Mouse (Mus musculus) forebrain, embryonic 15.5 days (tissue): ENCODE data around the gene C1s2. TPM values are rescaled to one million over a fixed set of nuclear protein-coding genes. Genes with fewer than 3 reads are reported as not detected.
"Not testable (repeated sequence)": the region's sequence is repeated elsewhere in the genome, so short reads cannot be mapped to it uniquely, and the experiment has no call there.

ENCODE experiments used
- ATAC-seq: fragments of 200-750 bp; cut with Nextera tagmentation; replicated peaks from 2 replicates; pipeline ENCODE4 v1.8.0; 2017; ENCODE audit warnings: mild to moderate bottlenecking, moderate TSS enrichment, moderate library complexity
- H3K27ac ChIP-seq: fragments of 300-500 bp; sonication (generic); replicated peaks from 2 replicates; pipeline ENCODE4 v1.5.1; 2015; ENCODE audit warnings: mild to moderate bottlenecking, inconsistent platforms
- H3K27me3 ChIP-seq: fragments of 300-500 bp; sonication (generic); 2 replicates; pipeline ENCODE4 v1.6.1; 2015; ENCODE audit warnings: inconsistent platforms
- H3K36me3 ChIP-seq: fragments of 300-500 bp; sonication (generic); 2 replicates; pipeline ENCODE4 v1.6.1; 2015; ENCODE audit warnings: mild to moderate bottlenecking, inconsistent platforms
- H3K4me1 ChIP-seq: fragments of 300-500 bp; sonication (generic); 2 replicates; pipeline ENCODE4 v1.6.1; 2015; ENCODE audit warnings: inconsistent platforms
- H3K4me2 ChIP-seq: fragments of 300-500 bp; sonication (generic); replicated peaks from 2 replicates; pipeline ENCODE4 v1.6.1; 2015; ENCODE audit warnings: mild to moderate bottlenecking, inconsistent platforms
- H3K4me3 ChIP-seq: fragments of 300-500 bp; sonication (generic); 2 replicates; pipeline ENCODE4 v1.5.1; 2015; ENCODE audit warnings: mild to moderate bottlenecking, inconsistent platforms
- H3K9ac ChIP-seq: fragments of 300-500 bp; sonication (generic); replicated peaks from 2 replicates; pipeline ENCODE4 v1.6.1; 2015; ENCODE audit warnings: mild to moderate bottlenecking, inconsistent platforms
- H3K9me3 ChIP-seq: fragments of 300-500 bp; sonication (generic); 2 replicates; pipeline ENCODE4 v1.6.1; 2016; ENCODE audit warnings: inconsistent platforms
- WGBS: fragments of 180-500 bp; shearing (Covaris S2); methylation state at CpG from one replicate; pipeline ENCODE4 v1.1.7; 2015; ENCODE audit warnings: mixed read lengths; 5-methylcytosine and 5-hydroxymethylcytosine counted together
- polyA plus RNA-seq: library from polyadenylated mRNA; unstranded; fragments of >200 nt; fragmentation: Nextera tagmentation; extraction: Ambion mirVana; gene quantifications from 2 replicates; pipeline ENCODE4 v1.2.1, GENCODE M21; 2015

C1s2 gene
- polyA plus RNA-seq, 1 experiment from 2014 or later: 0.18 TPM

DNA sequence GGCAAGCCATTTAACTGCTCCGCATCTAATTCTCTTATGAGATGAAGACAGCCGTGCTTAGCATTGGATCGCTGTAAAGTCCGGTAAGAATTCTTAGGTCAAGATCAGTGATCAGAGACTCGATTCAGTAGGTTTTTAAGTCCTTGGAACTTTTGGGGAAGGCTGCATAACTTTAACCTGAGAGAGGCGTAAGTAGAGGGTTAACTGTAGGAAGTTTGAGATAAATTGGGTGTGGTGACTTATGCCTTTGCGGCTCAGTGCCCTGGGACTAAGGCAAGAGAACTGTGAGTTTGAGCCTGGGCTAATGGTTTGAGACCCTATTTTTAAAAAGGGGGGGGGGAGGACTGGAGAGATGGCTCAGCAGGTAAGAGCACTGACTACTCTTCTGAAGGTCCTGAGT is 28.4 kb upstream of the C1s2 start:
- Histone ChIP-seq H3K4me2 (no peak overlapping the region; the same call in 1 of the 2 replicates), H3K36me3 (no peaks in the 10 kb centered on the region)
- 88% methylated on average over 7 of the region's 7 CpGs for WGBS

GRCm38 (mm10) chr6:124663424-124663795 is 27.5 kb upstream of the C1s2 start:
- H3K9me3 ChIP-seq: no peaks in the 10 kb centered on the region
- peak overlapping the region; percentile 57 for H3K4me2 ChIP-seq
- WGBS: 21% methylated on average over 13 of the region's 13 CpGs
- H3K4me1 ChIP-seq: peaks cover 11% of the 10 kb centered on the region
- peak overlapping the region; percentile 75 for H3K27ac ChIP-seq
- no peaks in the 10 kb centered on the region for H3K36me3 ChIP-seq
- no peaks in the 10 kb centered on the region for H3K27me3 ChIP-seq
- H3K9ac ChIP-seq: peak overlapping the region; percentile 60
- ATAC-seq: no peak
- H3K4me3 ChIP-seq: peak overlapping the region; percentile 84

More for the DNA sequence above, 28.4 kb upstream of the C1s2 start:
- no peak for ATAC-seq
- Histone ChIP-seq H3K27ac (no peak overlapping the region), H3K9me3 (no peaks in the 10 kb centered on the region), H3K4me1 (peaks cover 11% of the 10 kb centered on the region), H3K4me3 (no peak overlapping the region), H3K27me3 (no peaks in the 10 kb centered on the region), H3K9ac (no peak overlapping the region)

- WGBS: under 1% methylated on average over 61 of the region's 87 CpGs
- no peaks in the 10 kb centered on the region for H3K9me3 ChIP-seq
- peak within 1 kb of the TSS; percentile 75 for H3K27ac ChIP-seq
- H3K9ac ChIP-seq: peak within 1 kb of the TSS; percentile 60
- H3K4me1 ChIP-seq: peaks cover 11% of the 10 kb centered on the region
- no peaks in the 10 kb centered on the region for H3K27me3 ChIP-seq
- peak; percentile 97 for ATAC-seq
- H3K36me3 ChIP-seq: no peaks in the 10 kb centered on the region
- H3K4me3 ChIP-seq: peak within 1 kb of the TSS; percentile 84
- peak within 1 kb of the TSS; percentile 57 for H3K4me2 ChIP-seq
Measured at GRCm38 (mm10) chr6:124662477-124663423, 26.9 kb upstream of the C1s2 start, which contains the start of gene Lpcat3. Gene Lpcat3 (plus strand): TSS chr6:124663027.

GRCm38 (mm10) chr6:124661995-124662394 is 26.1 kb upstream of the C1s2 start:
- H3K4me3 ChIP-seq: peak overlapping the region; percentile 84
- peak overlapping the region; percentile 57 for H3K4me2 ChIP-seq
- peak overlapping the region; percentile 60 for H3K9ac ChIP-seq
- H3K27ac ChIP-seq: peak overlapping the region; percentile 75; the same call in 1 of the 2 replicates
- no peaks in the 10 kb centered on the region for H3K36me3 ChIP-seq
- H3K27me3 ChIP-seq: no peaks in the 10 kb centered on the region
- H3K4me1 ChIP-seq: peaks cover 11% of the 10 kb centered on the region
- WGBS: 29% methylated on average over 6 of the region's 6 CpGs
- H3K9me3 ChIP-seq: no peaks in the 10 kb centered on the region
- no peak for ATAC-seq

GRCm38 (mm10) chr6:124661156-124661806 is 25.4 kb upstream of the C1s2 start:
- H3K27ac ChIP-seq: no peak overlapping the region
- WGBS: 97% methylated on average over 4 of the region's 4 CpGs
- H3K27me3 ChIP-seq: no peaks in the 10 kb centered on the region
- H3K4me3 ChIP-seq: no peak overlapping the region
- H3K4me1 ChIP-seq: peaks cover 11% of the 10 kb centered on the region
- H3K36me3 ChIP-seq: no peaks in the 10 kb centered on the region
- no peak overlapping the region for H3K4me2 ChIP-seq
- ATAC-seq: no peak
- H3K9me3 ChIP-seq: no peaks in the 10 kb centered on the region
- H3K9ac ChIP-seq: no peak overlapping the region

GRCm38 (mm10) chr6:124658067-124658466 is 22.2 kb upstream of the C1s2 start:
- Histone ChIP-seq H3K9me3 (no peaks in the 10 kb centered on the region; the same call in 1 of the 2 replicates), H3K4me2 (no peak overlapping the region), H3K9ac (no peak overlapping the region), H3K27me3 (no peaks in the 10 kb centered on the region), H3K4me1 (peaks cover 5% of the 10 kb centered on the region; the same call in 1 of the 2 replicates), H3K36me3 (no peaks in the 10 kb centered on the region), H3K4me3 (no peak overlapping the region), H3K27ac (no peak overlapping the region)
- no peak for ATAC-seq
- no CpG with 5 or more reads among the region's 2 CpGs for WGBS

- H3K4me2 ChIP-seq: no peak overlapping the region
- no peaks in the 10 kb centered on the region for H3K36me3 ChIP-seq
- H3K27me3 ChIP-seq: no peaks in the 10 kb centered on the region
- no peak overlapping the region for H3K4me3 ChIP-seq
- no peaks in the 10 kb centered on the region for H3K4me1 ChIP-seq
- no peak overlapping the region for H3K27ac ChIP-seq
- no peak for ATAC-seq
- WGBS: 80% methylated on average over 6 of the region's 6 CpGs
- H3K9me3 ChIP-seq: no peaks in the 10 kb centered on the region; the same call in 1 of the 2 replicates
- H3K9ac ChIP-seq: no peak overlapping the region
Measured at GRCm38 (mm10) chr6:124655893-124656292, 20.0 kb upstream of the C1s2 start.

- Histone ChIP-seq H3K4me1 (no peaks in the 10 kb centered on the region), H3K27ac (no peak overlapping the region), H3K4me3 (no peak overlapping the region), H3K27me3 (no peaks in the 10 kb centered on the region), H3K9ac (no peak overlapping the region), H3K4me2 (no peak overlapping the region), H3K36me3 (no peaks in the 10 kb centered on the region), H3K9me3 (no peaks in the 10 kb centered on the region)
- 63% methylated on average over 1 of the region's 1 CpGs for WGBS
- no peak for ATAC-seq
Measured at GRCm38 (mm10) chr6:124646394-124646793, 10.5 kb upstream of the C1s2 start.

- Histone ChIP-seq H3K4me3 (no peak overlapping the region), H3K4me2 (no peak overlapping the region), H3K9ac (no peak overlapping the region), H3K27me3 (no peaks in the 10 kb centered on the region), H3K4me1 (no peaks in the 10 kb centered on the region), H3K27ac (no peak overlapping the region), H3K9me3 (no peaks in the 10 kb centered on the region), H3K36me3 (no peaks in the 10 kb centered on the region)
- ATAC-seq: no peak
- WGBS: 40% methylated on average over 8 of the region's 8 CpGs
Measured at GRCm38 (mm10) chr6:124640997-124641396, 5.1 kb upstream of the C1s2 start.

- no peaks in the 10 kb centered on the region for H3K36me3 ChIP-seq
- WGBS: 81% methylated on average over 4 of the region's 4 CpGs
- H3K9me3 ChIP-seq: no peaks in the 10 kb centered on the region
- no peak for ATAC-seq
- H3K9ac ChIP-seq: no peak overlapping the region
- no peak overlapping the region for H3K27ac ChIP-seq
- H3K4me2 ChIP-seq: no peak overlapping the region
- H3K27me3 ChIP-seq: no peaks in the 10 kb centered on the region
- H3K4me3 ChIP-seq: no peak overlapping the region
- no peaks in the 10 kb centered on the region for H3K4me1 ChIP-seq
Measured at GRCm38 (mm10) chr6:124640041-124640440, 4.2 kb upstream of the C1s2 start.

GRCm38 (mm10) chr6:124636858-124637460 is 1.1 kb upstream of the C1s2 start:
- H3K9me3 ChIP-seq, H3K4me3 ChIP-seq, H3K36me3 ChIP-seq, H3K4me2 ChIP-seq, ATAC-seq, H3K27ac ChIP-seq, H3K27me3 ChIP-seq, H3K9ac ChIP-seq, H3K4me1 ChIP-seq: not testable (repeated sequence)
- WGBS: 46% methylated on average over 6 of the region's 6 CpGs

DNA sequence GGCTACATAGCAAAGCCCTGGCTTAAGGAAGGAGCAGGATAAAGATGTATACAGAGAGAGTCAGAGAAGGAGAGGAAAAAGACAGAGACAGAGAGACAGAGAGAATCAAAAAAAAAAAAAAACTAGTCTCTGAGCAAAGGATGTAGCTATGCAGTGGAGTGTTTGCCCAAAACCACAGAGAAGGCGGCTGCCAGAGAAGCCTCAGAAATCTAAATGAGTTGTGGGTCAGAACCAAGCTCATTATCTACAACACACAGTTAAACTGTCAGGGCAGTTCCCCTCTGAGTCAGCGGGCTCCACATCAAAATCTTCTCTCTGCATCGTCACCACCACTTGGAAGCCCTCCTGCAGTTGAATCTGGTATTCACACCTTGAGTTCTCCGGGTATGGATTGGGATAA is 5.1 kb downstream of the C1s2 start:
- ATAC-seq: no peak
- Histone ChIP-seq H3K9me3 (no peaks in the 10 kb centered on the region), H3K9ac (no peak overlapping the region), H3K4me2 (no peak overlapping the region), H3K27me3 (no peaks in the 10 kb centered on the region), H3K36me3 (no peaks in the 10 kb centered on the region), H3K4me3 (no peak overlapping the region), H3K4me1 (no peaks in the 10 kb centered on the region), H3K27ac (no peak overlapping the region)
- 87% methylated on average over 4 of the region's 4 CpGs for WGBS
